Mouse (Mus musculus): ENCODE results near the gene Icam1.
"Not testable (repeated sequence)": the region's sequence is repeated elsewhere in the genome, so short reads cannot be mapped to it uniquely, and the experiment has no call there.

Icam1 gene

GRCm38 (mm10) chr9:20993165-20993898 lies 22.5 kb upstream of the Icam1 start:
- no peak for DNase-seq (ENCODE audit: low spot score)

GRCm38 (mm10) chr9:20995069-20995468 lies 20.7 kb upstream of the Icam1 start:
- DNase-seq (ENCODE audit: low spot score): no peak

GRCm38 (mm10) chr9:20997065-20997464 lies 18.7 kb upstream of the Icam1 start:
- no peak for DNase-seq (ENCODE audit: low spot score)

- DNase-seq (ENCODE audit: low spot score): not testable (repeated sequence)
Observed at GRCm38 (mm10) chr9:20998337-20998736, 17.4 kb upstream of the Icam1 start.

- DNase-seq (ENCODE audit: low spot score): no peak
Observed at GRCm38 (mm10) chr9:21000811-21001210, 15.0 kb upstream of the Icam1 start.

GRCm38 (mm10) chr9:21001651-21002200 lies 14.1 kb upstream of the Icam1 start:
- no peak for DNase-seq (ENCODE audit: low spot score)

GRCm38 (mm10) chr9:21002270-21002626 lies 13.5 kb upstream of the Icam1 start:
- no peak for DNase-seq (ENCODE audit: low spot score)

- DNase-seq (ENCODE audit: low spot score): peak; percentile 87
Observed at GRCm38 (mm10) chr9:21002627-21003551, 12.9 kb upstream of the Icam1 start, which contains the start of gene Mrpl4. Gene Mrpl4 (plus strand): TSS chr9:21002738.

GRCm38 (mm10) chr9:21007313-21007952 lies 8.4 kb upstream of the Icam1 start:
- DNase-seq (ENCODE audit: low spot score): no peak

GRCm38 (mm10) chr9:21008007-21008406 lies 7.8 kb upstream of the Icam1 start:
- no peak for DNase-seq (ENCODE audit: low spot score)

- no peak for DNase-seq (ENCODE audit: low spot score)
Observed at GRCm38 (mm10) chr9:21010362-21010761, 5.4 kb upstream of the Icam1 start.

GRCm38 (mm10) chr9:21010939-21011541 lies 4.7 kb upstream of the Icam1 start:
- not testable (repeated sequence) for DNase-seq (ENCODE audit: low spot score)

GRCm38 (mm10) chr9:21011846-21012312 lies 3.9 kb upstream of the Icam1 start:
- no peak for DNase-seq (ENCODE audit: low spot score)

GRCm38 (mm10) chr9:21012368-21012767 lies 3.4 kb upstream of the Icam1 start:
- no peak for DNase-seq (ENCODE audit: low spot score)

- DNase-seq (ENCODE audit: low spot score): peak; percentile 72
Observed at GRCm38 (mm10) chr9:21014691-21015570, 854 bp upstream of the Icam1 start.

- DNase-seq (ENCODE audit: low spot score): no peak
Observed at GRCm38 (mm10) chr9:21016331-21017176, 769 bp downstream of the Icam1 start.

- no peak for DNase-seq (ENCODE audit: low spot score)
Observed at GRCm38 (mm10) chr9:21017177-21017575, 1.4 kb downstream of the Icam1 start.

GRCm38 (mm10) chr9:21018600-21018999 lies 2.8 kb downstream of the Icam1 start:
- no peak for DNase-seq (ENCODE audit: low spot score)

- DNase-seq (ENCODE audit: low spot score): no peak
Observed at GRCm38 (mm10) chr9:21021363-21021762, 5.6 kb downstream of the Icam1 start.

GRCm38 (mm10) chr9:21022288-21022687 lies 6.5 kb downstream of the Icam1 start:
- no peak for DNase-seq (ENCODE audit: low spot score)
